Mouse (Mus musculus) G1E (cell line): ENCODE data around the gene Arhgap24.

Experiments used
- CTCF ChIP-seq: IDR thresholded peaks from 2 replicates; pipeline ENCODE4 v1.5.1; 2012; ENCODE audit warnings: low read depth, low read length, inconsistent platforms, mixed read lengths
- GATA1 ChIP-seq: IDR thresholded peaks from 2 replicates; pipeline ENCODE4 v1.6.1; 2012; ENCODE audit warnings: borderline replicate concordance, low read length, inconsistent platforms, mixed read lengths
- POLR2AphosphoS5 ChIP-seq: IDR thresholded peaks from 2 replicates; pipeline ENCODE4 v1.6.1; 2012; ENCODE audit warnings: low read depth, low read length, inconsistent platforms; ENCODE audit not compliant: insufficient replicate concordance
- TAL1 ChIP-seq: conservative IDR thresholded peaks from 2 replicates; pipeline ENCODE4 v1.6.1; 2012; ENCODE audit warnings: low read depth, low read length, inconsistent platforms, mixed read lengths

DNA sequence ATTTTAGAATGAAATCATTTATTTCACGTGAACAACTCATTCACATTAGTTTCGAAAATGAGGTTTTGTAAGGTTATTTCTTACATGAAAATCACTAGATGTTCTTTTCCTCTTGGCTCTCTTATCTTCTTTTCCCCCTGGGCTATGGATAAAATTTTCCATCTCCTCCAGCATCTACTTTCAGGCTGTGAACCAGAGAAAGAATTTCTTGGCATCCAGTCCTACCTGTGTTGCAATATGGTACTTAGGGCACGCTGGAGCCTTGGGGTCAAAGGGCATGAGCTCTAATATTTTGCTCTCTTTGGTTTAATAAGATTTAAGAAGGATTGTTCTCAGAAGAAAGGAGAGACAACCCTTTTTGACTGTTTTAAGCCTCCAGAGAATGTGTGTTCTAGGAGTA, 132.4 kb downstream of the Arhgap24 start:
- TF ChIP-seq CTCF (no peak), TAL1 (no peak), POLR2AphosphoS5 (no peak), GATA1 (no peak)
